Mouse (Mus musculus) erythroblast, embryonic 14.5 days (primary cell): ENCODE measurements around the gene Tnrc6a. TPM values are rescaled to one million over a fixed set of nuclear protein-coding genes. Genes with fewer than 3 reads are reported as not detected.
"Not testable (repeated sequence)": the region's sequence is repeated elsewhere in the genome, so short reads cannot be mapped to it uniquely, and the experiment has no call there.

Experiments used
- H3K27me3 ChIP-seq: 2 replicates; pipeline ENCODE4 v1.6.1; 2012; ENCODE audit warnings: inconsistent platforms; ENCODE audit not compliant: control insufficient read depth
- H3K36me3 ChIP-seq: 2 replicates; pipeline ENCODE4 v1.6.1; 2012; ENCODE audit warnings: mild to moderate bottlenecking, inconsistent platforms; ENCODE audit not compliant: control insufficient read depth
- H3K4me1 ChIP-seq: 2 replicates; pipeline ENCODE4 v1.6.1; 2012; ENCODE audit warnings: inconsistent platforms; ENCODE audit not compliant: control insufficient read depth
- H3K4me3 ChIP-seq: replicated peaks from 2 replicates; pipeline ENCODE3; 2012; ENCODE audit warnings: moderate library complexity, mild to moderate bottlenecking, inconsistent platforms
- H3K9me3 ChIP-seq: 2 replicates; pipeline ENCODE4 v1.6.1; 2012; ENCODE audit warnings: low read length, inconsistent platforms, mixed read lengths; ENCODE audit not compliant: control insufficient read depth
- GATA1 ChIP-seq: IDR thresholded peaks from 2 replicates; pipeline ENCODE4 v1.6.1; 2012; ENCODE audit warnings: low read length, inconsistent platforms, mixed read lengths
- TAL1 ChIP-seq: IDR thresholded peaks from 3 replicates; pipeline ENCODE4 v1.6.1; 2012; ENCODE audit warnings: low read length, inconsistent platforms, mixed read lengths
- polyA plus RNA-seq: library from polyadenylated mRNA; stranded (reverse); fragments of >175 nt; gene quantifications from 2 replicates; pipeline ENCODE4 v1.2.3, GENCODE M21; 2012

Gene Tnrc6a
- polyA plus RNA-seq, 1 experiment = 1.8 TPM

DNA sequence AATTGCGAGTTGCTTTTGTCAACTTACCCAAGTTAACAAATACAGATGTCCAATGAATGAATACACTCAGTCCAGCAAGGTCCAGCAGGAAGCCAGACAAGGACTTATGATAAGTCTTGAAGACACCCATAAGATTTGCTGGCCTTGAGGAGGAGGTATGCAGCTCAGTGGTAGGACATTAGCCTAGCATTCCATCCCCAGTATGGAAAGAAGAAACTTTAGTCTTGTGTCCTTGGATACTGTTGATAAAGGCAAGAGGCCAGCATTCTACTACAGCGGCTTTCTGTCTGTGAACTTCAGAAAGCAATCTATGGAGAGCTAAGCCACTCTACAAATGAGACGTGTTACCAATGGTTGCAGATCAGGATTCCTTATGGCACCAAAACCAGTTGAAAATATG lies 22.4 kb upstream of the Tnrc6a start:
- no peak overlapping the region for H3K4me3 ChIP-seq
- no peaks in the 10 kb centered on the region for H3K4me1 ChIP-seq
- no peaks in the 10 kb centered on the region for H3K36me3 ChIP-seq
- H3K27me3 ChIP-seq = no peaks in the 10 kb centered on the region
- TF ChIP-seq GATA1 (no peak), TAL1 (no peak)
- no peaks in the 10 kb centered on the region for H3K9me3 ChIP-seq

DNA sequence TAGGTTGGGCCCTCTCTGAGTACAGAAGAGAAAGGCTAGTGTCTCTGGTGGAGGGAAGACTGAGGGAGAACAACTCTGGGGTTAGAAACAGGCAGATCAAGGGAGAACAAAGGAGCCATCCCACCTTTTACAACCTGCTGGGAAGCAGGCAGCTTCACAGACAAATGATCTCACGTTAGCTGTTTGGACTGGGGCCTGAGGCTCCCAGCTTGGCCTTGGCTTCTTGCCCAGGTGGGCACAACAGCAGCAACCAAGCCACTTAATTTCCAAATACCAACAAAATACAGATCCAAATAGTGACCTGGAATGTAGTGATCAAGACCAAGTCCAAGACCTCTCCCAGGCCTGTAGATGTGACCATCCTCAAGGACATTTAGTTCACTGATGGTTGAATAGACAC lies 18.3 kb upstream of the Tnrc6a start:
- not testable (repeated sequence) for H3K9me3 ChIP-seq, H3K4me1 ChIP-seq, H3K4me3 ChIP-seq

DNA sequence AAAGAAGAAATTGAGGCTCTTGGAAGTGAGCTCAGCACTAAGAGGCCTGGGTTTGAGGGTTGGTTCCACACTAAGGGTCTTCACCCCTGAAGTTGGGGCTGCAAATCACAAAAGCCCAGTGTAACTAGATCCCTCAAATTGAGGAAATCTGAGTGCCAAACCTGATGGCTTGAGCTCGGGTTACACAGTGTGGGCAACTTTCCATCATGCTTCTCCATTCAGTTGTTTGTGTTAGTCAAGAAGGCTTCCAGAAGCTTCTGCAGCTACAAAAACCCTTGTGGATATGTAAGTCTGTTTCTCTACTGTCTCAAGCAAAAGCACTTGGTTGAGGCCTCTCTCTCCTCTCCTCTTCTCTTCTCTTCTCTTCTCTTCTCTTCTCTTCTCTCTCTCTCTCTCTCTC lies 17.8 kb upstream of the Tnrc6a start:
- no peaks in the 10 kb centered on the region for H3K27me3 ChIP-seq
- H3K4me3 ChIP-seq = no peak overlapping the region
- no peaks in the 10 kb centered on the region for H3K36me3 ChIP-seq
- H3K9me3 ChIP-seq = no peaks in the 10 kb centered on the region
- peaks cover 1% of the 10 kb centered on the region; the same call in 1 of the 2 replicates for H3K4me1 ChIP-seq
- TF ChIP-seq TAL1 (no peak), GATA1 (no peak)

More for the DNA sequence above, 18.3 kb upstream of the Tnrc6a start:
- H3K27me3 ChIP-seq, H3K36me3 ChIP-seq: not testable (repeated sequence)

DNA sequence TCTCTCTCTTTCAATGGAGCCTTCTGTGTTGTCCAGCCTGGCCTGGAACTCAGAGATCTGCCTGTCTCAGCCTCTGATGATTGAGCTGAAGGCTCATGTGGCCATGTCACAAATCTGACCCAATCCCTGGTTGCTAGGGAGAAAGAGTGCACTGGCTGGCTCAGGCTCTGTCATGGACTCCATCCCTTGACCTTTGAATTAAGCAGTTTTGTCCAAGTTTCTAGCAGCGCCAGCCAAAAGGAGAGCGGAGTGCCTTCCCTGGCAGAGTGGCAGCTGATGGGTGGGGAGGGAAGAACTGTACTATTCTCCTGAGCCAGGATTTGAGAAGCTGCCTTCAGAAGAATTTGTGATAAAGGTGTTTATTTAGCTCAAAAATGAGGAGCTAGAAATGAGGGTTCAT lies 17.4 kb upstream of the Tnrc6a start:
- Histone ChIP-seq H3K36me3 (no peaks in the 10 kb centered on the region), H3K27me3 (no peaks in the 10 kb centered on the region), H3K9me3 (no peaks in the 10 kb centered on the region), H3K4me1 (peaks cover 1% of the 10 kb centered on the region; the same call in 1 of the 2 replicates), H3K4me3 (no peak overlapping the region)
- TF ChIP-seq GATA1 (no peak), TAL1 (no peak)

DNA sequence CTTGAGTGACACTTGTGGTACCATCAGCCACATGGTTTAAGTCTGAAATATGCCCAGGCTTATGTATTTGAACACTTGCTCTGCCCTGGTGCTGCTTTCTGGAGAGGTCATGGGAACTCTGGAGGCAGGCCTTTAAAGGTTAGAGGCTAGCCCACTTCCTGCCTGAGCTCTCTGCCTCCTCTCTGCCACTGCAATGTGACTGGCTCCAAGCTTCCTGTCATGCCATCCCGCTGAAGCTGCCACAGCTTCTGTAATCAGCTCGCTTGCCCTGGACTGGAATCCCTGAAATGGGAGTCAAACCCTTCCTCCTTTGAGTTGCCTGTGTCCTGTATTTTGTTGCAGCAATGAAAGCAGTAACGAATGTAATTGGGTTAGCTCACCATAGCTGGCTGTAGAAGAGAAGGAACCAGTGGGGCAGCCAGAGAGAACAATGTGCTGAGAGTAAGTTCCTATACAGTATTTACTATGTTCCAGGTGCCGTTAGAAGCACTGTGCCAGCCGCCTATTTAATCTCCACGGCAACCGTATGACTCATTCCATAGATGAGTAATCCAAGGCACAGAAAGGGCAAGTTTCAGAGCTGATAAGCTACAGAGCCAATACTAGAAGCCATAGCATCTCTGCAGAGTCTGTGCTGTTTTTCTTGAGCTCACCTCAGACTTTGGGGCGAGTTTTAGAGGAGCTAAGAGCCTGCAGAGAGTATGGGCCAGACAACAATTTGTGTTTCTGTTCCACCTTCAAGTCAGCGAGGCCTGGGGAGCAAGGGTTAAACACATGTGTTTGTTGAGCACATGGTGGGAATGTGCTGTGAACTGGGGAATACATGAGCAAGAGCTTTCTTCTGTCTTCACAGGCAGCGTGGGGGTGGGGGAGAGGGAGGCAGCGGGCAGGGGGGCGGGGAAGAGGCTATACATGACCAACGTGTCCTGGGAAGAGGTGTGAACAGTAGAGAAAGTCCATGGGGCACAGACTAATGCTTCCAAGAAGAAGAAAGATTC lies 15.3 kb upstream of the Tnrc6a start:
- TF ChIP-seq TAL1 (no peak), GATA1 (no peak)
- Histone ChIP-seq H3K27me3 (no peaks in the 10 kb centered on the region), H3K4me1 (peaks cover 1% of the 10 kb centered on the region; the same call in 1 of the 2 replicates), H3K4me3 (no peak overlapping the region), H3K9me3 (no peaks in the 10 kb centered on the region), H3K36me3 (no peaks in the 10 kb centered on the region)

DNA sequence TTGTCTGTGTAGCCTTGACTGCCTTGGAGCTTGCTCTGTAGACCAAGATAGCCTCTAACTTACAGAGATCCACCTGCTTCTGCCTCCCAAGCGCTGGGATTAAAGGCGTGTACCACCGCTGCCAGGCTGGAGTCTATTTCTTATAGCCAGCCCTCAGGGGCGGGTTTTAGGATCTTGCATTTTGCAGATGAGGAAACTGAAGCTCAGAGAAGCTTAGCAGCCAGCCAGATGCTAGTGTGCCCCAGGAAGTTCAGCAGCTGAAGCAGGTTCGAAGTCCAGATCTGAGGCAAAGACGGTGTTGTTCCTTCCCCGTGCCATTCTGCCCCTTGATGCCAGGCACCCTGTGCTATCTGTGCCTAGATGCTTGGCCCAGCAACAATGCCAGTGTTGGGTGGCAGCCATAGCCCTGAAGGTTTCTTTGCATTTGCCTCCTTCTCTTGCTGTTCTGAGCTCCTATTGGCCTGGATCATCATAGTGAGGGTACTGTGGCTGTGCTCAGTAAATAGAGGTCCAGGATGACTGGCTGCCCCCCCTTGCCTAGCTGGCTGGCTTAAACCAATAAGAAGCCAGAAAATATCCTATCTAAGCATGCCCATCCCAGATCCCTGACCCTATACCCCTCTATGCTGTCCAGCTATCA lies 14.2 kb upstream of the Tnrc6a start:
- Histone ChIP-seq H3K27me3 (no peaks in the 10 kb centered on the region), H3K9me3 (no peaks in the 10 kb centered on the region), H3K4me1 (peaks cover 1% of the 10 kb centered on the region; the same call in 1 of the 2 replicates), H3K36me3 (no peaks in the 10 kb centered on the region), H3K4me3 (no peak overlapping the region)
- TF ChIP-seq TAL1 (no peak), GATA1 (no peak)

DNA sequence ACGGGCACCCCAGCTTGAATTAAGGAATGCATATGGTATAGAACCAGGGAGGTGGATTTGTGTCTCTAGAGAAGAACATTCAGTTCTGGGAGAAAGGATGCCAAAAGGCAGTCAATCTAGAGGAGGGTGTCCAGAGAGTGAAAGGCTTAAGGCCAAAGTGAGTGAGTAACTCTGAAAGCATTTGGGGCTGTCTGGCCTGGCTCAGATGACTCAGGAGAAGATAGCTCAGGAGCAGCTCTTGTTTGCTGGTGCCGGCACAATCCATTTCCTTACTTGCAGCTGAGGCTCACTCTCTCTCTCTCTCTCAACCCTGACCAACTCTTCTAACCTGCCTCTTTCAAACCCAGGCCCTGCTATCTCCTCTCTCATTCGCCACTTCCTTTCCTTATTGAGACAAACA lies 13.6 kb upstream of the Tnrc6a start:
- TF ChIP-seq GATA1 (no peak), TAL1 (no peak)
- Histone ChIP-seq H3K4me3 (no peak overlapping the region), H3K4me1 (peaks cover 1% of the 10 kb centered on the region; the same call in 1 of the 2 replicates), H3K36me3 (no peaks in the 10 kb centered on the region), H3K9me3 (no peaks in the 10 kb centered on the region), H3K27me3 (no peaks in the 10 kb centered on the region)

DNA sequence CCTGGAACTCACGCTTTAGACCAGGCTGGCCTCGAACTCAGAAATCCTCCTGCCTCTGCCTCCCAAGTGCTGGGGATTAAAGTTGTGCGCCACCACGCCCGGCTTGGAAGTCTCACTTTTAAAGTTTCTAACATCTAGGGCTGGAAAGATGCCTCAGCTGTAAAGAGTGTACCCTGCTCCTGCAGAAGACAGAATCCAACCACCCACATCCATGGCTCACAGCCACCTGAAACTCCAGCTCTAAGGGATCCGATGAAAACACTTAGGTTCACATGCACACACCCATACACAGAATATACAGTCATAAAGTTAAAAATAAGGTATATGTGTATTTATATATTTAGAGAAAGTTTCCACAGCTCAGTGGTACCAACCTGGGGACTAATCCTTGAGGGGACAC lies 10.1 kb upstream of the Tnrc6a start:
- Histone ChIP-seq H3K4me3 (no peak overlapping the region), H3K4me1 (peaks cover 8% of the 10 kb centered on the region; the same call in 1 of the 2 replicates), H3K36me3 (no peaks in the 10 kb centered on the region), H3K9me3 (no peaks in the 10 kb centered on the region), H3K27me3 (no peaks in the 10 kb centered on the region)
- TF ChIP-seq GATA1 (no peak), TAL1 (no peak)

DNA sequence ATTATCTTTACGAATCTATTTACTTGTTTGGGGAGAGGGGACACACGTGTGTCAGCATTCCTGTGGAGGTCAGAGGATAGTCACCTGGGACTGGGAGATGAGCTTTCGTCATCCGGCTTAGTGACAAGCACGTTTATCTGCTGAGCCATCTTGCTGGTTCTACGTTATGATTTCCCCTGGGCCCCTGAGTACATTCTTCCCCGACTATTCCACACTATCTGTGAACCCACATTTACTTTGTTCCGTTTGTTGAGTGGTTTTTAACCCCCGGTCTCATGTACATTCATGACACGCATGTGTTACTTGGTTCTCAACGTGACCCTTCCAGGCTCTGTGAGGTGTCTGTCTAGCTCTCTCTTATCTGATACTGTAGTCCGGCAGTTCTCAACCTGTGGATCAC lies 6.9 kb upstream of the Tnrc6a start:
- Histone ChIP-seq H3K4me1 (peaks cover 7% of the 10 kb centered on the region; the same call in 1 of the 2 replicates), H3K9me3 (no peaks in the 10 kb centered on the region), H3K36me3 (no peaks in the 10 kb centered on the region), H3K27me3 (no peaks in the 10 kb centered on the region), H3K4me3 (no peak overlapping the region)
- TF ChIP-seq GATA1 = no peak
- no peak for TF ChIP-seq TAL1
